Mouse (Mus musculus): ENCODE measurements around the gene Lgals3bp.
A peak's percentile ranks its signal among the peaks of the same experiment; 100 is the strongest.

DNA sequence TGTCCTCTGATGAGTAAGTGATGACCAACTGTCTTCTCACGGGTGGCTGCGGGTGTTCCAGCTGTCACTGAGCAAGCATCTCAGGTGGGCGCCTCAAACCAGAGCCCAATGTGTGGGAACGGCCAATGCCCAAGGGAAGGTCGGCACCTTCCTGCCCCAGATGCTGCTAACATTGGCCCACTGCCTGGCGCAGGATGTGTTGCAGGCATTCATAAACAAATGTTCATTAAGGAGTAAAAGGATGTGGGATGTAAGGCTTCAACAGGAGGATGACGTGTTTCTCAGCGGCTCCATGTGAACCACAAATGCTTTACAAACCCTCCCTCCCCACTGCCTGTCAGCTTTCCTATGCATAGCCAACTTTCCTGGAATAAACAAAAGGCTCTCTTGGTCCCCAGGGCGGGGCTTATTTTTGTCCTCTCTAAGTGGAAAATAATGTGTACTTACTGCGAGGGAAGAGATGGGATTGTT lies 31.5 kb upstream of the Lgals3bp start:
- TF ChIP-seq CTCF (IDR thresholded peaks at IDR 0.05) (no peak), EP300 (IDR thresholded peaks at IDR 0.05) (peak; percentile 47)

Measured in lung, postnatal 0 days (tissue).